Mouse (Mus musculus) limb, embryonic 11.5 days (tissue): ENCODE measurements around the gene Gm17324. TPM values are rescaled to one million over a fixed set of nuclear protein-coding genes. Genes with fewer than 3 reads are reported as not detected.
"Not testable (repeated sequence)": the region's sequence is repeated elsewhere in the genome, so short reads cannot be mapped to it uniquely, and the experiment has no call there.

ENCODE experiments used
- ATAC-seq: fragments of 200-750 bp; cut with Nextera tagmentation; 2 replicates; pipeline ENCODE4 v1.8.0; 2017; ENCODE audit warnings: low read depth; ENCODE audit not compliant: insufficient number of reproducible peaks, low FRiP score, low TSS enrichment
- DNase-seq: peaks from one replicate; pipeline ENCODE4 v3.0.0-alpha.2; 2015; ENCODE audit warnings: low spot score
- H3K27ac ChIP-seq: fragments of 300-500 bp; sonication (generic); replicated peaks from 2 replicates; pipeline ENCODE4 v1.5.1; 2014; ENCODE audit warnings: low read depth, mild to moderate bottlenecking, low read length
- H3K27me3 ChIP-seq: fragments of 300-500 bp; sonication (generic); 2 replicates; pipeline ENCODE4 v1.6.1; 2014; ENCODE audit warnings: mild to moderate bottlenecking, low read length, mixed read lengths; ENCODE audit not compliant: control insufficient read depth, insufficient read depth
- H3K36me3 ChIP-seq: fragments of 300-500 bp; sonication (generic); 2 replicates; pipeline ENCODE4 v1.6.1; 2014; ENCODE audit warnings: mild to moderate bottlenecking, low read length, moderate library complexity, mixed read lengths; ENCODE audit not compliant: control insufficient read depth, insufficient read depth
- H3K4me1 ChIP-seq: fragments of 300-500 bp; sonication (generic); 2 replicates; pipeline ENCODE4 v1.6.1; 2014; ENCODE audit warnings: low read length, mixed read lengths; ENCODE audit not compliant: control insufficient read depth, insufficient read depth
- H3K4me2 ChIP-seq: fragments of 300-500 bp; sonication (generic); 2 replicates; pipeline ENCODE4 v1.6.1; 2014; ENCODE audit warnings: low read depth, mild to moderate bottlenecking, moderate library complexity; ENCODE audit not compliant: severe bottlenecking
- H3K4me3 ChIP-seq: fragments of 300-500 bp; sonication (generic); 2 replicates; pipeline ENCODE4 v1.5.1; 2014; ENCODE audit warnings: low read depth, low read length
- H3K9ac ChIP-seq: fragments of 300-500 bp; sonication (generic); 2 replicates; pipeline ENCODE4 v1.6.1; 2014; ENCODE audit warnings: mild to moderate bottlenecking, low read length
- H3K9me3 ChIP-seq: fragments of 300-500 bp; sonication (generic); 2 replicates; pipeline ENCODE4 v1.6.1; 2016; ENCODE audit warnings: low read length; ENCODE audit not compliant: control insufficient read depth
- WGBS: fragments of 180-500 bp; shearing (Covaris S2); extraction: QIAGEN DNeasy Blood & Tissue Kit; methylation state at CpG from one replicate; pipeline ENCODE4 v1.1.7; 2014; 5-methylcytosine and 5-hydroxymethylcytosine counted together
- polyA plus RNA-seq: library from polyadenylated mRNA; unstranded; fragments of >200 nt; fragmentation: Nextera tagmentation; extraction: Ambion mirVana; gene quantifications from 2 replicates; pipeline ENCODE4 v1.2.1, GENCODE M21; 2014

Gm17324 gene
- 0.36 and 0.54 TPM in 2 replicates for polyA plus RNA-seq

DNA sequence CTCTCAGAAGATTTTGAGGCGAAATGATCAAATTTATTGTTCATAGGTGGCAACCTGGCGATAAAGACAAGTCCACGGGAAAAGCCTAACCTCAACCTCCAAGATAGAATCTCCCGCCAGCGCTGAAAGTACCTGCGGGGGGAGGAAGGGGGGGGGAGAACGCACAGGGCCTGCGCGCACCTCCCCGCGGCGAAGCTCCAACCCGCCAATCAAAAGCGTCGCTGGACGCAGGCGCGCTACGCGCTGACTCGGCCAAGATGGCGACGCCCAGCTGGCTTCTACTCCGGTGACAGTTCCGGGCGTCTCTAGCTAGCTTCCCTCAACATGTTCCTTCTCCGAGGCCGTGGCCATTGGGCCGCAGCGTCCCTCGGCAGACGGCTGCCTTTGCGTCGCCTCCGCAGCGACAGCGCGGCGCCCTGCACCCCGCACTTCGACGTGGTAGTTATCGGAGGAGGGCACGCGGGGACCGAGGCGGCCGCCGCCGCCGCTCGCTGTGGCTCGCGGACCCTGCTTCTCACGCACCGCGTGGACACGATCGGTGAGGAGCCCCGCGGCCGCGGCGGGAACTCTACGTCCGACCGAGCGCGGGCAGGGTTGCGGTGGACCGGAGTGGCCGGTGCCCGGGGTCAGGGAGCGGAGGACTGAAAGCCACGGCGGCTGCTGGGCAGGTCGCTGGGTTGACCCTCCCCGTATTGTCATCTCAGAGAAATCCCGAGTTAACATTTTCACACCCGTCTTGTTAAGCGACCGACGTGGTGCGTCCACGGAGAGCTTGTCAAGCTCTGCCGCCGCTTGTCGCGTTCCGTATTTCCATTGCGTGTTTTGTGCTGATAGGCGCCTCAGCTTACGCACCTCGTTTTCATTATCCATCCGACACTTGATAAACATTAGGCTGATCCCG, at the start of gene Gm17324, which contains the start of gene Mto1:
TSS of gene Gm17324 (minus strand) at position 814 of the 901 bp plus-strand sequence.
TSS of gene Mto1 (plus strand) at position 236 of the 901 bp plus-strand sequence.
- Histone ChIP-seq H3K36me3 (peaks cover 8% of the 10 kb centered on the region; the same call in 1 of the 2 replicates), H3K9me3 (no peaks in the 10 kb centered on the region), H3K27ac (peak within 1 kb of the TSS; percentile 30; the same call in 1 of the 2 replicates), H3K27me3 (peaks cover 20% of the 10 kb centered on the region), H3K9ac (peak within 1 kb of the TSS; percentile 87), H3K4me2 (peak within 1 kb of the TSS; percentile 73), H3K4me3 (peak within 1 kb of the TSS; percentile 97), H3K4me1 (peaks cover 5% of the 10 kb centered on the region; the same call in 1 of the 2 replicates)
- DNase-seq: peak; percentile 94
- under 1% methylated on average over 94 of the region's 96 CpGs for WGBS
- peak; percentile 91 for ATAC-seq

DNA sequence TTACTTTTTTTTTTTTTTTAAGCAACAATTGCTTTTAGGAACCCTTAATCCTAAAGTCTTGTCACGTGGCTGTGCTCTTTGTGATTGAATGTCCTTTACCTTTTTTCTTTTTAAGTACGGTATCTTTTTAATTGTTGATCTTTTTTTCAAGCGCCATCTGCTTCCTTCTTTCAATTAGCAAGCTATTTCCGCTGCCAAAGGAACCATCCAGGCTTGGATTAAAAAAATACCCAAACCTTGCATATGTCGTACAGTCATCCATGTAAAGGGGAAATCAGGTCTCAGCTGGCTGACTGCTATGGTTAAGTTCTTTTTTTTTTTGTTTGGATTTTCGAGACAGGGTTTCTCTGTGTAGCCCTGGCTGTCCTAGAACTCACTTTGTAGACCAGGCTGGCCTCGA, 44.6 kb upstream of the Gm17324 start:
- Histone ChIP-seq H3K36me3 (no peaks in the 10 kb centered on the region), H3K27me3 (no peaks in the 10 kb centered on the region), H3K4me1 (peaks cover 7% of the 10 kb centered on the region; the same call in 1 of the 2 replicates), H3K27ac (no peak overlapping the region), H3K4me3 (no peak overlapping the region), H3K4me2 (no peak overlapping the region), H3K9me3 (no peaks in the 10 kb centered on the region), H3K9ac (no peak overlapping the region)
- DNase-seq: no peak
- no peak for ATAC-seq
- WGBS: 90% methylated on average over 7 of the region's 7 CpGs

DNA sequence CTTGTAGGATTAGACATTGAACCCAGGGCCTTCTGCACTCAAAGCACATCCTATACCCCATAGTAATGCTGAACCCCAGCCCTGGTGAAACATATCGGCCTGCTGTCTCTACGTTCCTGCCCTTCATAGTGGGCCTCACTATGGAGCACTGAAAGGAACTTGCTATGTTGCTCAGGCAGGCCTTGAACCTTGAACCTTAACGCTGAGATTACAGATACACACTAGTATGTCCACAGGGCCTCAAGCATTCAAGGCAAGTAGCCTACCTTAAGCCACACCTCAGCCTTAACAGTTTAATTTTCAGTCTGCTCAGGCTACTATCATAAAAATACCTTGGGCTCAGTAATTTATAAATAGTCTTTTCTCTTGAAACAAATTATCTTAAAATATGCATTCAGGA, 43.7 kb upstream of the Gm17324 start:
- Histone ChIP-seq H3K4me1 (peaks cover 7% of the 10 kb centered on the region; the same call in 1 of the 2 replicates), H3K9me3 (no peaks in the 10 kb centered on the region), H3K36me3 (no peaks in the 10 kb centered on the region), H3K4me3 (no peak overlapping the region), H3K4me2 (no peak overlapping the region), H3K27ac (no peak overlapping the region), H3K9ac (no peak overlapping the region), H3K27me3 (no peaks in the 10 kb centered on the region)
- WGBS: 92% methylated on average over 3 of the region's 3 CpGs
- ATAC-seq (no peak), DNase-seq (no peak)

DNA sequence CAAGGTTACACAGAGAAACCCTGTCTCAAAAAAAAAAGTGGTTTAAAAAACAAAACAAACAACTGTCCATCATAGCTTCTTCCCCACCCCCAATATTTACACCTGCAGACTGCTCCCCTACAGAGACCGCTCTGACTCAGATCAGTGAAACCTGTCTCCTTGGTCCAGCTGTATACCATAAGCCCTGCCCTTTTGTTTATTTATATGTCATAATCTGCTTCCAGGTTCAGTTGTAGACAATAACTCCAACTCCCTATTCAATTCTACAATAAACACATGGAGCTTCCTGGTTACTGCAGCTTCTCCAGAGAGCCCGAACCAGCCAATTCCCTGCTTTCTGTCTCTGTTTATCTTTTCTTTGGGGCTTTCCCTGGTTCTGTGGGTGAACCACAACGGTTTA, 42.6 kb upstream of the Gm17324 start:
- ATAC-seq: no peak
- Histone ChIP-seq H3K27me3 (no peaks in the 10 kb centered on the region), H3K4me2 (no peak overlapping the region), H3K27ac (no peak overlapping the region), H3K4me1 (peaks cover 7% of the 10 kb centered on the region; the same call in 1 of the 2 replicates), H3K9me3 (no peaks in the 10 kb centered on the region), H3K9ac (no peak overlapping the region), H3K4me3 (no peak overlapping the region), H3K36me3 (no peaks in the 10 kb centered on the region)
- 85% methylated on average over 3 of the region's 3 CpGs for WGBS
- DNase-seq: no peak

DNA sequence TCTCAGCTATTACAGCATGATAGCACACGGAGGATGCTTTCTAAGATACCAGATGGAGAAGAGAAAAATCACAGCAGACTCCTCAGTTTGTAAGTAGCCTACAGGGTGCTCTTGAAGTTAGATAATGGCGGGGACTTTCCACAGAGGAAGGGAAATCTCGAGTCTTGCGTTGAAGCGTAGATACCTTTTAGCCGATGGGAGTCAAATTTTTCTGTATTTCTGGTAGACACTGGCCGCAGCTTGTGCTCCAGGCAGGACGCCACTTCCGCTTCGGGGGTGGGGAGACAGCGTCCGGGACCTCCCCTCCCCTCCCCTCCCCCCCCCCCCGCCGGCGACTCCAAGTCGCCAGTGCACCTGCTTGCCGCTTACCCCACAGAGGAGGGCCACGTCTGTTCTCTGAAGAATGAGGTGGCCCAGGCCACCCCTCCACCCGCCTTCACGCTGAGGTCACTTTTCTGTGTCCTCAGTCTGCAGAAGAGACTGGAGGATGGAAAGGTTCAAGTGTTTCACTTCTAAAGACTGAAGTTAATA, 40.4 kb upstream of the Gm17324 start, which contains the start of gene Eef1a1:
TSS of gene Eef1a1 (minus strand) at position 262 of the 531 bp plus-strand sequence.
- Histone ChIP-seq H3K4me3 (peak within 1 kb of the TSS; percentile 28), H3K4me1 (peaks cover 7% of the 10 kb centered on the region; the same call in 1 of the 2 replicates), H3K9ac (peak within 1 kb of the TSS; percentile 47; the same call in 1 of the 2 replicates), H3K4me2 (peak within 1 kb of the TSS; percentile 47), H3K27ac (no peak within 1 kb of the TSS), H3K9me3 (no peaks in the 10 kb centered on the region), H3K27me3 (no peaks in the 10 kb centered on the region), H3K36me3 (no peaks in the 10 kb centered on the region)
- DNase-seq (peak; percentile 65), ATAC-seq (no peak)
- WGBS: 5% methylated on average over 17 of the region's 20 CpGs

DNA sequence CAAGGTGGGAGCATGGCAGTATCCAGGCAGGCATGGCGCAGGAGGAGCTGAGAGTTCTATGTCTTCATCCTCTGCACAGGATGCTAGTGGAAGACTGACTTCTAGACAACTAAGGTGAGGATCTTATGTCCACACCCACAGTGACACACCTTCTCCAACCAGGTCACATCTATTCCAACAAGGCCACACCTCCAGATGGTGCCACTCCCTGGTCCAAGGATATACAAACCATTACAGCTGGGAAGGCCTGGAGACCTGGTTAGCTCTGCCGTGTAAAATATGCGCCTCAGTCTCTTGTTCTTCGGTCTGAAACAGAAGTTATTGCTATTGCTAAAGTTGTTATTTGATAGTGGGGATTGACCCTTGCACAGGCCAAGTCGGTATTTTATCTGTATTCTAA, 39.4 kb upstream of the Gm17324 start:
- not testable (repeated sequence) for H3K9ac ChIP-seq, H3K27me3 ChIP-seq, ATAC-seq, DNase-seq, H3K4me3 ChIP-seq, H3K36me3 ChIP-seq, H3K27ac ChIP-seq, H3K4me1 ChIP-seq, H3K4me2 ChIP-seq, H3K9me3 ChIP-seq
- WGBS: 90% methylated on average over 5 of the region's 5 CpGs

DNA sequence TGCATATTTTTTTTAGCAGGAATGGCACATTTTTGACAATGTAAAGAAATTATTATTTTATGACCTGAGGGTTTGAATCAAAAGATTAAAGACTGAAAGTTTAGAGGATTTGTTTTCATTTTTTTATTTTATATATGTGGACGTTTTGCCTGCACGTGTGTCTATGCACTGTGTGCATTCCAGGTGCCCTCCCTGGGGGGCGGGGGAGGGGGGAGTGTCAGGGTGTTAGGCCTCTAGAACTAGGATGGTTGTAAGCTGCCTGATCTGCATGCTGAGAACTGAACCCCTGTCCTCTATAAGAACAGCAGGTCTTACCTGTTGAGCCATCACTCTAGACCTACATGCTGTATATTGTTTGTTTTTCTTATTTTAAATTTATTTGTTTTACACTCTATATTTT, 36.1 kb upstream of the Gm17324 start:
- Histone ChIP-seq H3K27me3 (no peaks in the 10 kb centered on the region), H3K27ac (no peak overlapping the region), H3K9me3 (no peaks in the 10 kb centered on the region), H3K4me3 (no peak overlapping the region), H3K4me2 (no peak overlapping the region), H3K4me1 (peaks cover 7% of the 10 kb centered on the region; the same call in 1 of the 2 replicates), H3K9ac (no peak overlapping the region), H3K36me3 (no peaks in the 10 kb centered on the region)
- 80% methylated on average over 3 of the region's 3 CpGs for WGBS
- DNase-seq (no peak), ATAC-seq (no peak)

DNA sequence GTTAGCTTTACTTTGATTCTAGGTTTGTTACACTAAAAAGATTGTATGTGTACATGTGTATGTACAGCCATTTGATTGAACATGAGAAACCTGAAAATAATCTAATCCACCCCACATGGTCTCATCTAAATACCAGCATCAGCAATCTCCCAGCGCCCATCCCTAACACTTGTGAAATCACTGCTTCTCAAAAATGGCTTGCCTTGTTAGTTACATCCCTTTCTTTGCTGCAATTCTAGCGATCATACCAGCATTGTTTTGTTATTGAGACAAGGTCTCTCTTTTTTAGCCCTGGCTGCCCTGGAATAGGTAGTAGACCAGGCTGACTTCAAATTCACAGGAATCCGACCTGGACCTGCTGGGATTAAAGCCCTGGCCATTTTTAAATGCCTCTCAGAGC, 33.8 kb upstream of the Gm17324 start:
- H3K27me3 ChIP-seq: no peaks in the 10 kb centered on the region
- H3K4me2 ChIP-seq: peak overlapping the region; percentile 42
- H3K9me3 ChIP-seq: no peaks in the 10 kb centered on the region
- 0 out of 2 replicates have a peak, but pooled peaks cover 2% of the 10 kb centered on the region for H3K4me1 ChIP-seq
- peak overlapping the region; percentile 96 for H3K27ac ChIP-seq
- DNase-seq: no peak
- H3K9ac ChIP-seq: peak overlapping the region; percentile 85
- 10% methylated on average over 3 of the region's 3 CpGs for WGBS
- peaks cover 7% of the 10 kb centered on the region; the same call in 1 of the 2 replicates for H3K36me3 ChIP-seq
- no peak for ATAC-seq
- H3K4me3 ChIP-seq: peak overlapping the region; percentile 99
